Mouse (Mus musculus): ENCODE data around the gene Adat1. TPM values are rescaled to one million over a fixed set of nuclear protein-coding genes. Genes with fewer than 3 reads are reported as not detected.

Adat1 gene
- 1 to 10 TPM; 4.4 to 6.1 (median 5.6) TPM for total RNA-seq (2022)

GRCm38 (mm10) chr8:111992013-111992702 is at the start of gene Adat1:
TSS of gene Adat1 (minus strand) at chr8:111992302.
- peak; percentile 79 for DNase-seq

- no peak for DNase-seq
These were observed 45.4 kb upstream of the Adat1 start for GRCm38 (mm10) chr8:112037521-112037920.

- peak; percentile 15 for DNase-seq
These were observed 42.5 kb upstream of the Adat1 start for GRCm38 (mm10) chr8:112034603-112035002.

GRCm38 (mm10) chr8:112033071-112033470 is 41.0 kb upstream of the Adat1 start:
- no peak for DNase-seq

- no peak for DNase-seq
These were observed 38.6 kb upstream of the Adat1 start for GRCm38 (mm10) chr8:112030663-112031062.

- no peak for DNase-seq
These were observed 37.4 kb upstream of the Adat1 start for GRCm38 (mm10) chr8:112029455-112029854.

- no peak for DNase-seq
These were observed 22.8 kb upstream of the Adat1 start, which contains the start of gene Gm6793 for GRCm38 (mm10) chr8:112014936-112015335. TSS of gene Gm6793 (minus strand) at chr8:112015036.

- peak; percentile 24 for DNase-seq
These were observed 19.7 kb upstream of the Adat1 start for GRCm38 (mm10) chr8:112011816-112012242.

- peak; percentile 88 for DNase-seq
These were observed 19.1 kb upstream of the Adat1 start, which contains the start of the genes Kars and Terf2ip for GRCm38 (mm10) chr8:112010997-112011815. TSS of gene Kars (minus strand) at chr8:112011323. TSS of gene Terf2ip (plus strand) at chr8:112011398.

GRCm38 (mm10) chr8:112009558-112009957 is 17.5 kb upstream of the Adat1 start:
- no peak for DNase-seq

GRCm38 (mm10) chr8:112007669-112008068 is 15.6 kb upstream of the Adat1 start:
- no peak for DNase-seq

- no peak for DNase-seq
These were observed 13.5 kb upstream of the Adat1 start for GRCm38 (mm10) chr8:112005601-112006000.

- no peak for DNase-seq
These were observed 12.7 kb upstream of the Adat1 start for GRCm38 (mm10) chr8:112004754-112005153.

GRCm38 (mm10) chr8:111992703-111993039 is 569 bp upstream of the Adat1 start:
- no peak for DNase-seq

- DNase-seq, result no peak
These were observed 824 bp downstream of the Adat1 start for GRCm38 (mm10) chr8:111991278-111991677.

- DNase-seq, result peak; percentile 36
These were observed 2.2 kb downstream of the Adat1 start for GRCm38 (mm10) chr8:111989911-111990310.

- no peak for DNase-seq
These were observed 7.6 kb downstream of the Adat1 start for GRCm38 (mm10) chr8:111984511-111984910.

GRCm38 (mm10) chr8:111982116-111982515 is 10.0 kb downstream of the Adat1 start:
- no peak for DNase-seq

GRCm38 (mm10) chr8:111978147-111978546 is 14.0 kb downstream of the Adat1 start:
- no peak for DNase-seq

- no peak for DNase-seq
These were observed 15.8 kb downstream of the Adat1 start for GRCm38 (mm10) chr8:111976326-111976725.

- DNase-seq, result no peak
These were observed 16.4 kb downstream of the Adat1 start for GRCm38 (mm10) chr8:111975706-111976105.

GRCm38 (mm10) chr8:111974138-111974537 is 18.0 kb downstream of the Adat1 start:
- DNase-seq, result no peak

- DNase-seq, result no peak
These were observed 23.1 kb downstream of the Adat1 start for GRCm38 (mm10) chr8:111968991-111969390.

- DNase-seq, result no peak
These were observed 23.6 kb downstream of the Adat1 start for GRCm38 (mm10) chr8:111968541-111968940.
